Mouse (Mus musculus) embryo, embryonic 11.5 days (tissue): Measurements from ENCODE around the gene Dnmt3b.
"Not testable (repeated sequence)": the region's sequence is repeated elsewhere in the genome, so short reads cannot be mapped to it uniquely, and the experiment has no call there.

Experiments
- DNase-seq: peaks from one replicate; pipeline ENCODE4 v3.0.0-alpha.2; 2012; ENCODE audit warnings: low read depth, low spot score

Dnmt3b gene

DNA sequence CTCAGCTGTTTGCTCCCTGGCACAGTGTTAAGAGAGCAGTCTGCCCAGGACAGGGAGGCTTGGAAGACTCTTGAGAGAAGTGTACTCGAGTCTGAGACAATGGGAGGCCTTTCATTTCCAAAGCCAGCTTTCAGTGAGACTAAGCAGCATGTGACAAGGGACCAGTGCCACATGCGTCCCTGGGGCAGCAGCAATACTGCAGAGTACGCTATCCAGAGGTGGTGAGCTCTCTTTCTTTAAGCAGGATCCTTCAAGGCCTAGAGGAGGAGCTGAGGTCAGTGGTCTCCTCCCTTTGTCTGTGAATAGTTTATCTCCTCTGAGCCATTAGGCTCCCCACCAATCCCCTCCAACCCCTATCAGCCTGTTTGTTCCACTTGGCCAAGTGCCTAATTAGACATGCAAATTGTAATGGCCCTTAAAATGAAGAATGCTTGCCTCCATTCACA lies 63.4 kb downstream of the Dnmt3b start:
- DNase-seq = no peak

DNA sequence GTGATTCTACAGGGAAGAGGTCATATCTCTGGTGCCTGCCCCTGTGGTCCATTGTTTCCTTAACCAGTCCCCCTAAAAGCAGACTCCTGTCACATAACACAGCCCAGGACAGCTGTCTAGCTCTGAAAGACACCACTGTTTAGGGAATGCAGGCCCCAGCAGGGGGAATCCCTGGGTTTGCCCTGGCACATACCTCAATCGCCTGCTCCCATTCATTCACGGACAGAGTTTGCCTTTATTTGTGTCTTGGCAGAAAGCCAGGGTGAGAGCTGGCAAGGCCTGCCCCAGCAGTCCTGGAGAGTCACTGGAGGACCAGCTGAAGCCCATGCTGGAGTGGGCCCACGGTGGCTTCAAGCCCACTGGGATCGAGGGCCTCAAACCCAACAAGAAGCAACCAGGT lies 64.0 kb downstream of the Dnmt3b start:
- DNase-seq = no peak

- not testable (repeated sequence) for DNase-seq
These were observed 68.6 kb downstream of the Dnmt3b start for GRCm38 (mm10) chr2:153717861-153718260.

GRCm38 (mm10) chr2:153723098-153723497 lies 73.8 kb downstream of the Dnmt3b start:
- DNase-seq = no peak

DNA sequence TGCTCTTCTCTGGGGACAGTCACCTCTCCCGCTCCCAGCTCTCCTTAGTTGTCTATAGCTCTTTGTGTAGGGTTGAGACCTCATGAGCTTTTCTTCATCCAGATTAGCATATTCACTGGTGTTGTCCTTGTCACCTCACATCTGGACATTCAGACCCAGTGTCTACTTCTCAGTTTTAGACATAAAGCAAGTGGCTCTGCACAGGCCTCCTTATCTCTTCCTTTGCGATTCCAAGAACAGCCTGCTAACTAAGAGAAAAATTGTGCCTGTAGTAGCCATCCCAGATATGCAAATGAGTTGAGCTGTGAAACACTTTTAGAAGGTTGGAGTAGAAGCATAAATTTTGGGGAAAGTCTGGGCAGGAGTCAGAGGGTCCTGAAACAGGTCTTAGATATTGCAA lies 75.2 kb downstream of the Dnmt3b start:
- no peak for DNase-seq

- DNase-seq = no peak
These were observed 75.6 kb downstream of the Dnmt3b start for GRCm38 (mm10) chr2:153724871-153725270.

DNA sequence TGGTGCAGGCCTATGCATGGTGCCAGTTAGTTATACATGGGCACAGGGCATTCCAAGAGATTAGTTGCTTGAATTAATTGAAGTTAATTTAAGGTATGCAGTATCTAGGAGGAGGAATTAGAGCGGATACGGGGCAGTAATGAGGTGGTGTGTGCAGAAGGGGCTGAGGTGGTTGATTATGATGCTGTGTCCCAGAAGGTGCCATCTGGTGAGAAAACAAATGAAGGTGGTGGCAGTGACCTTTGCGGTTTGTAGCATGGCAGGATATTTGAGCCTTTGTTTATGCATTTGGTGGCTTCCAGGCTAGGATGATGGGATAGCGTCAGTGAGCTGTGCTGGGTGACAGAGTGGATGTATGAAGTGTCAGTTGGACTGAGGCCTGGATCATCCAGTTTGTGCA lies 76.0 kb downstream of the Dnmt3b start:
- no peak for DNase-seq

- DNase-seq = no peak
These were observed 84.8 kb downstream of the Dnmt3b start for GRCm38 (mm10) chr2:153734033-153734432.
